Mouse (Mus musculus) testis, postnatal 14 days (tissue): ENCODE results near the gene C2cd2.

Experiments used
- DNase-seq: peaks from one replicate; pipeline ENCODE4 v3.0.0; 2021; ENCODE audit warnings: low spot score

C2cd2 gene

GRCm38 (mm10) chr16:97882891-97883290, 79.5 kb downstream of the C2cd2 start:
- no peak for DNase-seq

- peak; percentile 23 for DNase-seq
These were observed 83.3 kb downstream of the C2cd2 start for GRCm38 (mm10) chr16:97879134-97879533.

- no peak for DNase-seq
These were observed 84.9 kb downstream of the C2cd2 start for GRCm38 (mm10) chr16:97877502-97877901.

GRCm38 (mm10) chr16:97875101-97875500, 87.3 kb downstream of the C2cd2 start:
- DNase-seq = no peak

GRCm38 (mm10) chr16:97874376-97874775, 88.0 kb downstream of the C2cd2 start:
- no peak for DNase-seq

GRCm38 (mm10) chr16:97872657-97873056, 89.7 kb downstream of the C2cd2 start:
- no peak for DNase-seq

GRCm38 (mm10) chr16:97869193-97870102, 93.0 kb downstream of the C2cd2 start:
- no peak for DNase-seq

- DNase-seq = no peak
These were observed 98.4 kb downstream of the C2cd2 start for GRCm38 (mm10) chr16:97863932-97864467.

GRCm38 (mm10) chr16:97856050-97856449, 106.3 kb downstream of the C2cd2 start:
- DNase-seq = no peak

- DNase-seq = peak; percentile 90
These were observed 110.6 kb downstream of the C2cd2 start, which contains the start of gene Prdm15 for GRCm38 (mm10) chr16:97851741-97852319. Prdm15 (minus strand) TSS chr16:97851850.

- peak; percentile 87 for DNase-seq
These were observed 111.2 kb downstream of the C2cd2 start for GRCm38 (mm10) chr16:97851061-97851740.

GRCm38 (mm10) chr16:97850667-97851060, 111.7 kb downstream of the C2cd2 start:
- no peak for DNase-seq

- DNase-seq = no peak
These were observed 113.6 kb downstream of the C2cd2 start for GRCm38 (mm10) chr16:97848832-97849231.

- DNase-seq = peak; percentile 40
These were observed 117.1 kb downstream of the C2cd2 start for GRCm38 (mm10) chr16:97844967-97845937.

GRCm38 (mm10) chr16:97832154-97832553, 130.2 kb downstream of the C2cd2 start:
- no peak for DNase-seq

- no peak for DNase-seq
These were observed 134.2 kb downstream of the C2cd2 start for GRCm38 (mm10) chr16:97828207-97828606.

- no peak for DNase-seq
These were observed 138.9 kb downstream of the C2cd2 start for GRCm38 (mm10) chr16:97823311-97824007.

GRCm38 (mm10) chr16:97819532-97819931, 142.9 kb downstream of the C2cd2 start:
- no peak for DNase-seq

- DNase-seq = no peak
These were observed 145.0 kb downstream of the C2cd2 start for GRCm38 (mm10) chr16:97817414-97817813.

GRCm38 (mm10) chr16:97815269-97815668, 147.1 kb downstream of the C2cd2 start:
- no peak for DNase-seq

GRCm38 (mm10) chr16:97814060-97814459, 148.3 kb downstream of the C2cd2 start:
- DNase-seq = no peak
